Mouse (Mus musculus) neural tube, embryonic 13.5 days (tissue): ENCODE data around the gene Dus2. TPM values are rescaled to one million over a fixed set of nuclear protein-coding genes. Genes with fewer than 3 reads are reported as not detected.
A peak's percentile ranks its signal among the peaks of the same experiment; 100 is the strongest.
"Not testable (repeated sequence)": the region's sequence is repeated elsewhere in the genome, so short reads cannot be mapped to it uniquely, and the experiment has no call there.

Experiments used
- ATAC-seq: fragments of 200-750 bp; cut with Nextera tagmentation; 2 replicates; pipeline ENCODE4 v1.8.0; 2017; ENCODE audit warnings: low read depth, mild to moderate bottlenecking, moderate TSS enrichment, moderate library complexity
- H3K27ac ChIP-seq: fragments of 300-500 bp; sonication (generic); replicated peaks from 2 replicates; pipeline ENCODE4 v1.5.1; 2015; ENCODE audit warnings: moderate library complexity, mild to moderate bottlenecking, inconsistent platforms
- H3K27me3 ChIP-seq: fragments of 300-500 bp; sonication (generic); 2 replicates; pipeline ENCODE4 v1.6.1; 2015; ENCODE audit warnings: mild to moderate bottlenecking, inconsistent platforms
- H3K36me3 ChIP-seq: fragments of 300-500 bp; sonication (generic); 2 replicates; pipeline ENCODE4 v1.6.1; 2015; ENCODE audit warnings: mild to moderate bottlenecking, inconsistent platforms
- H3K4me1 ChIP-seq: fragments of 300-500 bp; sonication (generic); replicated peaks from 2 replicates; pipeline ENCODE4 v1.6.1; 2015; ENCODE audit warnings: inconsistent platforms
- H3K4me2 ChIP-seq: fragments of 300-500 bp; sonication (generic); 2 replicates; pipeline ENCODE4 v1.6.1; 2015; ENCODE audit warnings: inconsistent platforms, mild to moderate bottlenecking, moderate library complexity
- H3K4me3 ChIP-seq: fragments of 300-500 bp; sonication (generic); 2 replicates; pipeline ENCODE4 v1.5.1; 2015; ENCODE audit warnings: mild to moderate bottlenecking, inconsistent platforms
- H3K9ac ChIP-seq: fragments of 300-500 bp; sonication (generic); 2 replicates; pipeline ENCODE4 v1.6.1; 2015; ENCODE audit warnings: moderate library complexity, mild to moderate bottlenecking, inconsistent platforms
- H3K9me3 ChIP-seq: fragments of 300-500 bp; sonication (generic); 2 replicates; pipeline ENCODE4 v1.6.1; 2016; ENCODE audit warnings: inconsistent platforms
- WGBS: fragments of 180-500 bp; shearing (Covaris S2); methylation state at CpG from one replicate; pipeline ENCODE4 v1.1.7; 2015; 5-methylcytosine and 5-hydroxymethylcytosine counted together
- polyA plus RNA-seq: library from polyadenylated mRNA; unstranded; fragments of >200 nt; fragmentation: Nextera tagmentation; extraction: Ambion mirVana; gene quantifications from 2 replicates; pipeline ENCODE4 v1.2.1, GENCODE M21; 2015

Dus2 gene
- polyA plus RNA-seq, 1 experiment from 2014 or later: 23.1 TPM

GRCm38 (mm10) chr8:105965266-105965904 lies 25.8 kb upstream of the Dus2 start:
- H3K27ac ChIP-seq: no peak overlapping the region
- H3K4me1 ChIP-seq: peaks cover 11% of the 10 kb centered on the region
- peaks cover 45% of the 10 kb centered on the region for H3K27me3 ChIP-seq
- H3K4me3 ChIP-seq: peak overlapping the region; percentile 50
- ATAC-seq: peak; percentile 69
- H3K9me3 ChIP-seq: no peaks in the 10 kb centered on the region
- no peaks in the 10 kb centered on the region for H3K36me3 ChIP-seq
- H3K9ac ChIP-seq: peak overlapping the region; percentile 68
- 3% methylated on average over 34 of the region's 40 CpGs for WGBS
- peak overlapping the region; percentile 60 for H3K4me2 ChIP-seq

- no peak within 1 kb of the TSS for H3K27ac ChIP-seq
- ATAC-seq: peak; percentile 71
- WGBS: under 1% methylated on average over 35 of the region's 47 CpGs
These were observed 25.2 kb upstream of the Dus2 start, which contains the start of gene Slc12a4 for GRCm38 (mm10) chr8:105965905-105966341. Gene Slc12a4, minus strand, starts transcription at chr8:105966097.

GRCm38 (mm10) chr8:105966692-105967311 lies 24.3 kb upstream of the Dus2 start:
- Histone ChIP-seq H3K36me3 (no peaks in the 10 kb centered on the region), H3K4me2 (peak overlapping the region; percentile 60), H3K27ac (no peak overlapping the region), H3K27me3 (peaks cover 45% of the 10 kb centered on the region), H3K9me3 (no peaks in the 10 kb centered on the region), H3K4me3 (peak overlapping the region; percentile 4; the same call in 1 of the 2 replicates), H3K9ac (no peak overlapping the region), H3K4me1 (peaks cover 11% of the 10 kb centered on the region)
- WGBS: 8% methylated on average over 19 of the region's 19 CpGs
- ATAC-seq: no peak

More at GRCm38 (mm10) chr8:105965905-105966341, 25.2 kb upstream of the Dus2 start, which contains the start of gene Slc12a4:
- Histone ChIP-seq H3K36me3 (no peaks in the 10 kb centered on the region), H3K4me1 (peaks cover 11% of the 10 kb centered on the region), H3K9ac (peak within 1 kb of the TSS; percentile 68), H3K4me3 (peak within 1 kb of the TSS; percentile 50), H3K4me2 (peak within 1 kb of the TSS; percentile 60), H3K27me3 (peaks cover 45% of the 10 kb centered on the region), H3K9me3 (no peaks in the 10 kb centered on the region)

DNA sequence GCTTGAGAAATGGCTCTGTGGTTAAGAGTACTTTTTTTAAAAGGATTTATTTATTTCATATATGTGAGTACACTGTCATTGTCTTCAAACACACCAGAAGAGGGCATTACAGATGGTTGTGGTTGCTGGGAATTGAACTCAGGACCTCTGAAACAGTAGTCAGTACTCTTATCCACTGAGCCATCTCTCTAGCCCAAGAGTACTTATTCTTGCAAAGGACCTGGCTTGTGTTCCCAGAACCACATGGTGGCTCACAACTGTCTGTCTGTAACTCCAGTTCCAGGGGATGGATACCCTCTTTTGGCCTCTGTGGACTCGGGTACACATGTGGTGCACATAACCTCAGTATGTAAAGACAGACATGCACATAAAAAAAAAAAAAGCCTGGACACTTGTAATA lies 21.8 kb upstream of the Dus2 start:
- Histone ChIP-seq H3K27me3 (peaks cover 39% of the 10 kb centered on the region), H3K27ac (no peak overlapping the region), H3K4me1 (peaks cover 11% of the 10 kb centered on the region), H3K4me3 (no peak overlapping the region), H3K4me2 (no peak overlapping the region), H3K9me3 (no peaks in the 10 kb centered on the region), H3K36me3 (no peaks in the 10 kb centered on the region), H3K9ac (no peak overlapping the region)
- no peak for ATAC-seq
- WGBS: 79% methylated on average over 1 of the region's 1 CpGs

GRCm38 (mm10) chr8:105971019-105971720 lies 20.0 kb upstream of the Dus2 start:
- Histone ChIP-seq H3K9ac (no peak overlapping the region), H3K4me3 (no peak overlapping the region), H3K36me3 (no peaks in the 10 kb centered on the region), H3K9me3 (no peaks in the 10 kb centered on the region), H3K4me1 (no peaks in the 10 kb centered on the region), H3K4me2 (no peak overlapping the region), H3K27me3 (peaks cover 21% of the 10 kb centered on the region), H3K27ac (no peak overlapping the region)
- no peak for ATAC-seq
- WGBS: 70% methylated on average over 8 of the region's 8 CpGs

- Histone ChIP-seq H3K9me3 (no peaks in the 10 kb centered on the region), H3K4me1 (no peaks in the 10 kb centered on the region), H3K36me3 (no peaks in the 10 kb centered on the region), H3K27me3 (no peaks in the 10 kb centered on the region), H3K9ac (no peak overlapping the region), H3K4me2 (no peak overlapping the region), H3K4me3 (no peak overlapping the region), H3K27ac (no peak overlapping the region)
- 64% methylated on average over 7 of the region's 7 CpGs for WGBS
- no peak for ATAC-seq
These were observed 15.8 kb upstream of the Dus2 start for GRCm38 (mm10) chr8:105975363-105975762.

GRCm38 (mm10) chr8:105979325-105979724 lies 11.8 kb upstream of the Dus2 start, which contains the start of gene Dpep3:
Gene Dpep3, minus strand, starts transcription at chr8:105979429.
- no peak for ATAC-seq
- no peaks in the 10 kb centered on the region for H3K36me3 ChIP-seq
- no peaks in the 10 kb centered on the region for H3K9me3 ChIP-seq
- H3K27me3 ChIP-seq: no peaks in the 10 kb centered on the region
- H3K4me3 ChIP-seq: no peak within 1 kb of the TSS
- no peak within 1 kb of the TSS for H3K27ac ChIP-seq
- 90% methylated on average over 15 of the region's 15 CpGs for WGBS
- H3K9ac ChIP-seq: no peak within 1 kb of the TSS
- H3K4me1 ChIP-seq: no peaks in the 10 kb centered on the region
- H3K4me2 ChIP-seq: no peak within 1 kb of the TSS

DNA sequence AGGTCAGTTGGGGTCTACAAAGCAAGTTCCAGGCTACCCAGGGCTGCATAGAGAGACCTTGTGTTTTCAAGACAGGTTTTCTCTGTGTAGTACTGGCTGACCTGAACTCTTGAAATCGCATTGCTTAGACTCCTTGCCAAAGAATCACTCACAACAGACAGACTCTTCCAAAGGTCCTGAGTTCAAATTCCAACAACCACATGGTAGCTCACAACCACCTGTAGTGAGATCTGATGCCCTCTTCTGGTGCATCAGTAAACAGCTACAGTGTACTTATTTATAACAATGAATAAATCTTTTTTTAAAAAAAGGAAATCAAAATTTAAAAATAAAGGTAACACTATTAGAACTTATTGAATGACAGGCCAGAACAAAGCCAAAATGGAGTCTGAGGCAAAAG lies 10.0 kb upstream of the Dus2 start:
- H3K27me3 ChIP-seq: no peaks in the 10 kb centered on the region

GRCm38 (mm10) chr8:105983406-105983805 lies 7.7 kb upstream of the Dus2 start:
- 83% methylated on average over 11 of the region's 11 CpGs for WGBS
- H3K9ac ChIP-seq, H3K36me3 ChIP-seq, H3K27me3 ChIP-seq, H3K4me1 ChIP-seq, ATAC-seq, H3K4me3 ChIP-seq, H3K9me3 ChIP-seq, H3K4me2 ChIP-seq, H3K27ac ChIP-seq: not testable (repeated sequence)

More for the DNA sequence above, 10.0 kb upstream of the Dus2 start:
- H3K9me3 ChIP-seq: no peaks in the 10 kb centered on the region
- 93% methylated on average over 1 of the region's 1 CpGs for WGBS
- H3K36me3 ChIP-seq: no peaks in the 10 kb centered on the region
- H3K4me1 ChIP-seq: no peaks in the 10 kb centered on the region
- ATAC-seq: no peak
- no peak overlapping the region for H3K4me3 ChIP-seq
- H3K4me2 ChIP-seq: no peak overlapping the region
- H3K27ac ChIP-seq: no peak overlapping the region
- H3K9ac ChIP-seq: no peak overlapping the region

DNA sequence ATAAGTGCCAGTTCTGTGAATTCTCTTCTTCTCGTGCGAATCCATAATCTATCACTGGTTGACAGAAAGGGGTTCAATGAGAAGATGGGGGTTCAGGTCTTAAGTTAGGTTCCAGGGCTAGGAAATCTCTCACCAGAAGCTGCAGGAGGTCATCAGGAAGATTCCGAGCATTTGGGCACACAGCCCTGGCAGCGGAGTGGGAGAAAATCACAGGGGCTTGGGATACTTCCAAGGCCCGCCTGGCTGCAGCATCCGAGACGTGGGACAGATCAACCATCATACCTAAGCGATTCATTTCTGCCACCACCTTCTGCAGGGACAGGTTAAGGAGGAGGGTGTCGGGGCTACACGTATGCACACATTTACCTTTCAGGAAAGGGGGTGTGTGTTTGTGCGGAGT lies 2.6 kb upstream of the Dus2 start:
- 87% methylated on average over 11 of the region's 11 CpGs for WGBS
- no peak overlapping the region for H3K27ac ChIP-seq
- H3K4me1 ChIP-seq: no peaks in the 10 kb centered on the region
- H3K4me3 ChIP-seq: no peak overlapping the region
- no peak overlapping the region for H3K4me2 ChIP-seq
- no peak for ATAC-seq
- 0 out of 2 replicates have a peak, but pooled peaks cover 7% of the 10 kb centered on the region for H3K27me3 ChIP-seq
- no peaks in the 10 kb centered on the region for H3K9me3 ChIP-seq
- no peaks in the 10 kb centered on the region for H3K36me3 ChIP-seq
- H3K9ac ChIP-seq: no peak overlapping the region

- Histone ChIP-seq H3K9ac (no peak overlapping the region), H3K4me1 (no peaks in the 10 kb centered on the region), H3K4me3 (no peak overlapping the region), H3K4me2 (no peak overlapping the region), H3K36me3 (no peaks in the 10 kb centered on the region), H3K9me3 (no peaks in the 10 kb centered on the region), H3K27ac (no peak overlapping the region), H3K27me3 (0 out of 2 replicates have a peak, but pooled peaks cover 7% of the 10 kb centered on the region)
- 75% methylated on average over 2 of the region's 2 CpGs for WGBS
- no peak for ATAC-seq
These were observed 409 bp downstream of the Dus2 start for GRCm38 (mm10) chr8:105991546-105991945.

GRCm38 (mm10) chr8:105992499-105992898 lies 1.4 kb downstream of the Dus2 start:
- Histone ChIP-seq H3K36me3 (no peaks in the 10 kb centered on the region), H3K9ac (no peak overlapping the region), H3K27me3 (0 out of 2 replicates have a peak, but pooled peaks cover 7% of the 10 kb centered on the region), H3K9me3 (no peaks in the 10 kb centered on the region), H3K4me3 (no peak overlapping the region), H3K4me2 (no peak overlapping the region), H3K4me1 (no peaks in the 10 kb centered on the region), H3K27ac (no peak overlapping the region)
- no peak for ATAC-seq
- 66% methylated on average over 5 of the region's 5 CpGs for WGBS
